Mouse (Mus musculus) heart, adult 18-20 months (tissue): ENCODE results near the gene Tex2. TPM values are rescaled to one million over a fixed set of nuclear protein-coding genes. Genes with fewer than 3 reads are reported as not detected.
"Not testable (repeated sequence)": the region's sequence is repeated elsewhere in the genome, so short reads cannot be mapped to it uniquely, and the experiment has no call there.

Experiments used
- DNase-seq, 2 experiments: peaks; one replicate each; pipeline ENCODE4 v3.0.0; 2021 to 2022; ENCODE audit warnings: mixed read lengths in 1 of 2
- total RNA-seq, 2 experiments: library from RNA; stranded (reverse); gene quantifications; 2 replicates each; pipeline ENCODE4 v1.2.3; 2021

Tex2 gene
- total RNA-seq, 2 experiments from 2014 or later = 41.5 to 42.0 TPM

- no peak for DNase-seq
These were observed 105.6 kb downstream of the Tex2 start for GRCm38 (mm10) chr11:106507638-106508037.

DNA sequence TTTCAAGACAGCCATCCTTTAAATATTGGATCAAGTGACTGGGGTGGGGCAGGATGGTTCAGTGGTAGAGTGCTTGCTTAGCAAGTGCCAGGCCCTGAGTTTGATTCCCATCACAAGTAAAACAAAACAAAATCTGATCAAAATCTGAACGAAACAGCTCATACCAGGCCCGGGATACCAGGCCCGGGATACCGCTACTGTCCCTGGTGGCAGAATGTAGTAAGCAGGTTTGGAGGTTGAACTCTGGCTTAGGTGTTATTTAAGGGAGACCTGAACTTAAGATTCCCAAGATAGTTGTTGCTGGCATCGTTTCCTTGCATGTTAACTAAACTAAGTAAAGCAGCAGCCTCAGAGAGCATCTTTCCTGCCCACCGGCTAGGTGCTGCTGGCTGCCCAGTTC lies 107.0 kb downstream of the Tex2 start:
- DNase-seq = no peak

- no peak for DNase-seq
These were observed 109.1 kb downstream of the Tex2 start for GRCm38 (mm10) chr11:106504129-106504528.

DNA sequence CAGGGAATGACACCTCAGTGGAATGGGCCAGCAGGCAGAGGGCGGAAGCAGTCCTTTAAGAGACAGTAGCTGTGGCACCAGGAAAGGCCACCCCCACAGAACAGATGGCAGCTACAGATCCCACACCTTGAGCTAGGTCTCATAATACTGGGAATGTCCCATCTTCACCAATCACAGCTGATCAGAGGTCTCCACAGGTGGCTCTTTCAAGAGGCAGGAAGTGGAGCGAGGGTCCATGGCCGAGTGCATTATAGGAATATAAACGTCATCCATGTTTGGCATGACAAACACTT lies 109.9 kb downstream of the Tex2 start:
- DNase-seq = no peak

- no peak for DNase-seq
These were observed 110.4 kb downstream of the Tex2 start for GRCm38 (mm10) chr11:106502631-106503424.

DNA sequence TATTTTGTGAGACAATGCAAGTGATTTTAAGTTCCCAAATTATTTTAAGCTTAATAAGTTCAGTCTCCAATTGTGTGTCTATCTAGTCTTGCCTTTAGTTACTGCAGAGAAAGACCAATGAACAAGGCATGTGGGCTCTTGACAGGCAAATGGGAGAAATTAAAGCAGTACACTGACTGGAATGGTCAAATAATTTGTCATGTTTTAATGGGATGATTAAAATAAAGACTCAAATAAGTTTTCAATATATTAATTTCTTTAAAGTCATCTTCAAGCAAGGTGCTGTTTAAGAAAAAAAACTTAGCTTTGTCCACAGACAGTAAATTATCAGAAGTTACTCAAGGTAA lies 111.1 kb downstream of the Tex2 start:
- no peak for DNase-seq

DNA sequence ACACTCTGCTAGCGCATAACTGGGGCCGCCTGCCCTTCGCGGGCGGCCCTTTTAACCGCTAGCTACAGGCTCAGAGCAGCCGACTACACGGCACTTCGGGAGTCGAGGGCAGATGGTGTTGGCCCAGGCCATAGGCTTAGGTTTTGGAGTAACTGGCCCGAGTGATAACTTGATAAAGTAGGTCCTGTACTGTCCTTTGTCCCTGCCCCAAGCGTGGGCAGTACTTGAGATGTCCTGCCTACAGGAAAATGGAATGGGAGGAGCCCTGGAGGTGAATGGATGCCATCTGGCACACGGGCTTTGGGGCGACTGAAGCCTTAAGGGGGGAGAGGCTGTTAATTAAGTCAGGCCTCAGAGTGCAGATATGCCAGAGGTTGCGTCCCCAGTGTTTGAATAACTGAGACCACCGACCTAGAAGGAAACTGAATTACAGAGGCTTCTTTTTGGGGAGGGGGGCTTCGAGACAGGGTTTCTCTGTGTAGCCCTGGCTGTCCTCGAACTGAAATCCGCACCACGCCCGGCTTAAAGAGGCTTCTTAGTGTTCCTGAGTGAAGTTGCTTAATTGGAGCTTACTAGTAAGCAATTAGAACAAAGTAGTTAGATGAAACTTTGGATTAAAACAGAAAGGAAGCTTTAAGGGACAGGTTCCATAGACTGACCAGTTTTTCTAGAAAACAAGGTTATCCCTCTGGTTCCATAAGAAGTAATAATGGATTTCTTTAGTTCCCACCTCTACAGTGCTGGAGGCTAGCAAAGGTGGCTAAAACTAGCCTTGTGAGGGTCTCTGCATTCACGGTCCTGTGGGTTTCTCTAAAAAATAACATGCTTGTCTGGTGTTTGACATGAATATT lies 111.7 kb downstream of the Tex2 start:
- peak; percentile 79 to 81 for DNase-seq

GRCm38 (mm10) chr11:106500393-106501307 lies 112.6 kb downstream of the Tex2 start:
- peak; percentile 98 for DNase-seq

- no peak for DNase-seq
These were observed 114.4 kb downstream of the Tex2 start for GRCm38 (mm10) chr11:106498739-106499379.

DNA sequence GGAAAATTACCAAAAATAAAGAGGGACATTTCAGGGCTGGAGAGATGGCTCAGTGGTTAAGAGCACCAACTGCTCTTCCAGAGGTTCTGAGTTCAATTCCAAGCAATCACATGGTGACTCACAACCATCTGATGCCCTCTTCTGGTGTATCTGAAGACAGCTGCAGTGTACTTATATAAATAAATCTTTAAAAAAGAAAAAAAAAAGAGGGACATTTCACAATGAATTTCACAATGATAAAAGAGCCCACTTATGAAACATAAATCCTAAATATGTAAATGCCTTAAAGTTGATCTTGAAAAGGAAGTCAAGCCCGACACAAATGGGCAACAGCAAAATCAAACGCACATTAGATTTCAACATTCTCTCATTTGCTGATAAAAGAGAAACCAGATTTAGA lies 115.3 kb downstream of the Tex2 start:
- no peak for DNase-seq

DNA sequence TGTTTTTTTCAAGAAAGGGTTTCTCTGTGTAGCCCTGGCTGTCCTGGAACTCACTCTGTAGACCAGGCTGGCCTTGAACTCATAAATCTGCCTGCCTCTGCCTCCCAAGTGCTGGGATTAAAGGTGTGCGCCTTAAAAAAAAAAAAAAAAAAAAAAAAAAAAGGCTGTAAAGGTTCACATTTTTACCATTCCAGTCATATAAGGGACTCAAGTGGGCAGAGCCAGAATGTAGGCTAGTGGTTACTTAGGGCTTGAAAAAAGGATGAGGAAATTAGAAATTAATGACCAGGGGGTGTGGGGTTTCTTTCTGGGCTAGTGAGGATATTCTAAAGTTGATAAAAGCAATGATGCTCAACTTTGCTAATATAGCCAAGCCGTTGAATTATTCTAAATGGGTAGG lies 116.2 kb downstream of the Tex2 start:
- DNase-seq = not testable (repeated sequence)

DNA sequence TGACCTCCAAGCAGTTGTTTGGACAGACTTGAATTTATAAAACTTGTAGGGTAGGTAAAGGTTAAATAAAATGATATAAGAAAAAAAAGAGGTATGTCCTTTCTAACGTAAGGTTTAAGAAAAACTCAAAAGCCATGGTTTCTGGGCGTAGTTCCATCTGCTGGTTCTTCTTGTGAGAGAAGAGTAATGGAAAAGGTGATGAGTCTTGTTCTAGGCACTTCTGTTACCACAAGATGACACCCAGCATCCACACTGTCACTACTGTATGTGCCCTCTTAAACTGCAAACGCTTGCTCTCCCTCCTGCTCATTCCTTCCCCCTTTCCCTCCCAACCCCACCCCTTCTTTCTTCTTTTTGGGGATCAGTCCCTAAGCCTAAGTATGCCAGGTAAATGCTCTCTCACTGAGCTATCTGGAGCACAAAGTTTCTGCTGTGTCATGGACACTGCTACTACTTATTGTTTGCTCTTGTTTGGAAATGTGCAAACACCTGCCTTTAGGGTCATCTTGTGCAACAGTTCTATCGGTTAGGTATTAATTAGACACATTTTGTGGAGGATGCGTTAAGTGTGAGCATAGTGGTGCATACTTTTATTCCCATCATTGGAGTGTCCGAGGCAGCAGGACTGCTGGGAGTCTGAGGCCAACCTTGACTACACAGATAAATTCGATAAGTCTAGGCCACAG lies 120.1 kb downstream of the Tex2 start:
- DNase-seq = no peak

GRCm38 (mm10) chr11:106491393-106491792 lies 121.8 kb downstream of the Tex2 start:
- DNase-seq = peak; percentile 72 to 83

DNA sequence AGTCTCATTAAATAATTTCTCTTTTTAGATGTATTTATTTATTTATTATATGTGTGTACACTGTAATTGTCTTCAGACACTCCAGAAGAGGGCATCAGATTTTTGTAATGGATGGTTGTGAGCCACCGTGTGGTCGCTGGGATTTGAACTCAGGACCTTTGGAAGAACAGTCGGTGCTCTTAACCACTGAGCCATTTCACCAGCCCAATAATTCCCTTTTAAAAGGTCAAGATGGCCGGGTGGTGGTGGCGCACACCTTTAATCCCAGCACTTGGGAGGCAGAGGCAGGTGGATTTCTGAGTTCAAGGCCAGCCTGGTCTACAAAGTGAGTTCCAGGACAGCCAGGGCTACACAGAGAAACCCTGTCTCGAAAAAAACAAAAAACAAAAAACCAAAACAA lies 122.6 kb downstream of the Tex2 start:
- DNase-seq = not testable (repeated sequence)

DNA sequence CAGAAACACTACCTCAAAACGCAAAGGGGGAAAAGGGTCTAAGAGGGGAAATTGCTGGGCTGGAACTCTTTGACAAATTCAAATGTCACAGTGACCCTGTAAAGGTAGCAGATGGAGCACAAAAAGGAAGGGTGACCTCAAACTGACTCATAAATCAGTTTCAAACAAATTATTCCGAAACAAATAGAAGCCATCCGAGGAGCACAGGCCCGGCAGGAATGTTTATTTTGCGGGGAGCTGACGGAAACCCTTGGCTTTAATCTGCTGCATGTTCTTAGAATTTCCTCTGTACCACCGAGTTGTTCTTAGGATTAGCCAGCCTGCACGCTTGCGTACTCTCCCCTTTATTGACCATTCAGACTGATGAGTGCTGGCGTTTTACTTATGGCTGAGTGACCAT lies 123.2 kb downstream of the Tex2 start:
- no peak for DNase-seq

DNA sequence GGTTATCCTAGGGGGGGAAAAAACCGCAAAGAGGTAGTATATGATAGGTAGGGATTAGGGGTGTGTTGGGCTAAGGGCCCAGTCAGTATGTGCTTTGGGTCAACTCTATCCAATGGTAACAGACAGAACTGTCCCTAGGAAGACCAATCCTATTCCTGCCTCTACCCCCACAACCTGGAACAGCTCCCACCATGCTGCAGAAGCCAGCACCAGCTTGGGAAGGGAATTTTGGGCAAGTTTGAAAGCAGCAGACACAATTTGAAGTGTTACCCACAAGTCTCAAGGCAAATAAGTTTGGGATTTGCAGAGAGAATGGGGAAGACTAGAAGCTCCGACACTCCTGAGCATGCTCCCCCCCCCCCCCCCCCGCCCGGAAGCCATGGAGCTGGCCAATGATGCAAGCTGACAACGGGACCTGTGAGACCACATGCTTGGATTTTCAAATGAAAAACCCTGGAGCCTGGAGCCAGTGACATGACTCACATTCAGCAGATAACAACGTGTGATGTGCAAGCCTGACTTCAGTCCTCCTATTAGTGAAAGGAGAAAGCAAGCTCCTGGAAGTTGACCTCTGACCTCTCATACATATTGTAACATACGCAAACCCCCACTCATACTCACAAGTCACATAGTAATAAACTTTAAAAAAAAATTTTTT lies 124.1 kb downstream of the Tex2 start:
- no peak for DNase-seq

- DNase-seq = no peak
These were observed 125.1 kb downstream of the Tex2 start for GRCm38 (mm10) chr11:106488126-106488561.

DNA sequence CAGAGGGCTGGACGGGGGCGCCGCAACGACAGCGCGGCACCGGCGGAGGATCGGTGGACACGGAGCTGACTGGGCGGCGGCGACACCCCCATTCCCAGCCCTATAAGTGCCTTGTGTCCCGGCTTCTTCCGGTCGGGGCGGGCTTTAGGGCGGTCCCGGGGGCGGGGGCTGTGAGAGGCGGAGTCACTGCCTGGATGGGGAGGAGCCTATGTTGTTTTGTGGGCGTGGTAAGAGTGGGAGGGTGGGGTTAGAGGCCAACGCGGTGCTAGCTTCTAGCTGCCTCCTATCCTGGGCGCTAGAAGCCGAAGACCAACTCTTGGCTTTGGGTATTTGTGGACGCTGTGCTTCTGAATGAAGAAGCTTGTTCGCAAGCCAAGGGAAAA lies 125.5 kb downstream of the Tex2 start, which contains the start of gene Ern1:
Gene Ern1 (minus strand): TSS at position 120 of the 383 bp plus-strand sequence.
- peak; percentile 97 to 99 for DNase-seq

GRCm38 (mm10) chr11:106486866-106487732 lies 126.1 kb downstream of the Tex2 start:
- peak in 1 of 2 experiments; percentile 76 for DNase-seq
